Mouse (Mus musculus): ENCODE results near the gene Eif4b. TPM values are rescaled to one million over a fixed set of nuclear protein-coding genes. Genes with fewer than 3 reads are reported as not detected.
"Not testable (repeated sequence)": the region's sequence is repeated elsewhere in the genome, so short reads cannot be mapped to it uniquely, and the experiment has no call there.

Gene Eif4b
- polyA plus RNA-seq, 1 experiment from 2014 or later, result 214 TPM

GRCm38 (mm10) chr15:102056495-102057174 lies 16.9 kb upstream of the Eif4b start:
- Histone ChIP-seq H3K4me3 (ENCODE audit: inconsistent target) (no peak overlapping the region), H3K79me2 (ENCODE audit: inconsistent target) (no peaks in the 10 kb centered on the region), H3K27ac (no peak overlapping the region), H3K36me3 (ENCODE audit: inconsistent target) (no peaks in the 10 kb centered on the region)
- WGBS (ENCODE audit: missing documents), result 94% methylated on average over 15 of the region's 15 CpGs

- no peak overlapping the region for H3K27ac ChIP-seq
- 5% methylated on average over 20 of the region's 20 CpGs for WGBS (ENCODE audit: missing documents)
- H3K4me3 ChIP-seq (ENCODE audit: inconsistent target), result no peak overlapping the region
- no peaks in the 10 kb centered on the region for H3K79me2 ChIP-seq (ENCODE audit: inconsistent target)
- no peaks in the 10 kb centered on the region for H3K36me3 ChIP-seq (ENCODE audit: inconsistent target)
Measured at GRCm38 (mm10) chr15:102065661-102066325, 7.8 kb upstream of the Eif4b start.

- H3K4me3 ChIP-seq (ENCODE audit: inconsistent target), result no peak overlapping the region
- H3K36me3 ChIP-seq (ENCODE audit: inconsistent target), result no peaks in the 10 kb centered on the region
- H3K27ac ChIP-seq, result no peak overlapping the region
- peaks cover 20% of the 10 kb centered on the region for H3K79me2 ChIP-seq (ENCODE audit: inconsistent target)
- 83% methylated on average over 13 of the region's 13 CpGs for WGBS (ENCODE audit: missing documents)
Measured at GRCm38 (mm10) chr15:102070476-102071467, 2.8 kb upstream of the Eif4b start.

GRCm38 (mm10) chr15:102072963-102073558 lies 512 bp upstream of the Eif4b start:
- 21% methylated on average over 6 of the region's 6 CpGs for WGBS (ENCODE audit: missing documents)
- H3K27ac ChIP-seq, result peak overlapping the region; percentile 46
- peaks cover 42% of the 10 kb centered on the region for H3K79me2 ChIP-seq (ENCODE audit: inconsistent target)
- H3K4me3 ChIP-seq (ENCODE audit: inconsistent target), result peak overlapping the region; percentile 49
- H3K36me3 ChIP-seq (ENCODE audit: inconsistent target), result no peaks in the 10 kb centered on the region

DNA sequence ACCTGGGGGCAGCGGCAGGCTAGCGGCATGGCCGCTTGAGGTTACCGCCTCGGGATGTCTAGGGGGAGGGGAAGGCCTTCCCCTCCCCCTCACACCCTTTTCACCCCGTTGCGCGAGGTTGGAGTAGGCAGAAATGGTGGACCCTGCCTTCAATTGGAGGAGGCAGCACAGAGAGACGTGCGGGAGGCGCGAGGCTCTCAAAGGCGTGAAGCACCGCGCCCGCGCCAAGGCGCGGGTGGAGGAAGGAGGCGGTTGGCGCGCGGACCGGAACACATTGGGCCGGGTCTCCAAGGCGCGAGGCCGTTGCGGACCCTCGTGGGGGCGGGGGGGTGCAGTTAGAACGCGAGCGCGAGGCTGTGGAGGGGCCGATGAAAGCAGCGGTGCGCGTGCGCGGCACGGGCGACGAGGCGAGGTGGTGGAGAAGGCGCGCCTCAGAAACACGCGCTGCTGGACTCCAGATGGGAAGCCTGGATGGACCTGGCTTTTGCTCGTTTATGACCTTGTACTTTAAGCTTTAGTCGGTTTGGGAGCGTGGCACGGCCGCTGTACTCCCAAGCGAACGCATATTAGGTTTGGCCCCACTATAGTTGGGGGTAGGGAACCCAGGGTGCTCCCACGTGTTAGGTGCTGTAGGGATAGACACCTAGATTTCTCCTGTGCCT lies 628 bp downstream of the Eif4b start:
- H3K27ac ChIP-seq, result peak overlapping the region; percentile 72
- H3K36me3 ChIP-seq (ENCODE audit: inconsistent target), result no peaks in the 10 kb centered on the region
- H3K4me3 ChIP-seq (ENCODE audit: inconsistent target), result peak overlapping the region; percentile 71
- WGBS (ENCODE audit: missing documents), result under 1% methylated on average over 54 of the region's 57 CpGs
- peaks cover 54% of the 10 kb centered on the region for H3K79me2 ChIP-seq (ENCODE audit: inconsistent target)

DNA sequence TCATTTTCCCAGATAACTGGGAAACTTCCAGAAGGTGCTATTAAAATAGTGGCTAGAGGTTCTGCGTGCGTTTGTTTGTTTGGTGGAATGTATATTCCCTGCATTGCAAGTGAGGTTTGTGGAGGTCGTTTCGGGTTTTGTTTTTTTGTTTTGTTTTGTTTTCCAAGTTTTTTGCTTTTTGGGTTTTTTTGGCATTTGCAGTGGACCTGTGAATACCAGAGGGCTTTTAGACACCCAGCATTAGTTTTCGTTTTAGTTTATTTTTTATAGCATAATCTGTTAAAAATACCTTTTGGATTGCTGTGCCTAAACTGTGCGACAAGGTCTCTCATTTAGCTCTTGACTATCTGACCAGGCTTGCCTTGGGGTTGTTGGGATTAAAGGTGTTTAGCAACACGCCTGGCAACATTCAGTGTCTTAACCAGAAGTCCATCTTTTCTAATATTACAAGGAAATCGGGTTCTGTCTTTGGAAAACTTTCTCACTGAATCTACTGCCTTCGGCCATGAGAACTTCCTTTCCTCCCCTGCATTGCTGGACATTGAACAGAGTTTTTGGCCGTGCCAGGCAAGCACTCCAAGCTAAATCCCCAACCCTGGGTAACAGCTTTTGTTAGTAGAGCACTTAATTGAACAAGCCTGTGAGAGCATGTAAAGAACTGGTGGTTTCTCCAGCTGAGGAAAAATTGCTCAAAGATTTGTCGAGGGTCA lies 1.5 kb downstream of the Eif4b start:
- WGBS (ENCODE audit: missing documents), result 10% methylated on average over 11 of the region's 11 CpGs
- peaks cover 62% of the 10 kb centered on the region for H3K79me2 ChIP-seq (ENCODE audit: inconsistent target)
- peak overlapping the region; percentile 71 for H3K4me3 ChIP-seq (ENCODE audit: inconsistent target)
- no peaks in the 10 kb centered on the region for H3K36me3 ChIP-seq (ENCODE audit: inconsistent target)
- peak overlapping the region; percentile 45 for H3K27ac ChIP-seq

DNA sequence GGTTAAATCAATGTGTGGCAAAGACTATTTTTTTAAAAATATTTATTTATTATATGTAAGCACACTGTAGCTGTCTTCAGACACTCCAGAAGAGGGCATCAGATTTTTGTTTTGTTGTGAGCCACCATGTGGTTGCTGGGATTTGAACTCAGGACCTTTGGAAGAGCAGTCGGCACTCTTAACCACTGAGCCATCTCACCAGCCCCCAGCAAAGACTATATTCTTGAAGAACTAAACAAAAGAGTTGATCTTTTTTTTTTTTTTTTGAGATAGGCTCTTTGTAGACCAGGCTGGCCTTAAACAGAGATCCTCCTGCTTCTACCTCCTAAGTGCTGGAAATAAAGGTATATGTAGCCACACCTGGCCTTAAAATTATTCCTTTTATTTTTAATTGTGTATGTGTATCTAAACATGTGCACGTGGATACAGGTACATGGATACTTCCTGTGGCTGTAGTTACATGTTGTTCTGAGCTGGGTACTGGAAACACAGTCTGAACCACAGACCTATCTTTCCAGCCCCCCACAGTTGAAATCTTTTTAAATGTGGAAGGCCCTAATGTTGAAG lies 3.6 kb downstream of the Eif4b start:
- H3K36me3 ChIP-seq (ENCODE audit: inconsistent target), result peaks cover 1% of the 10 kb centered on the region; the same call in 1 of the 2 replicates
- WGBS (ENCODE audit: missing documents), result 75% methylated on average over 2 of the region's 2 CpGs
- no peak overlapping the region for H3K4me3 ChIP-seq (ENCODE audit: inconsistent target)
- no peak overlapping the region for H3K27ac ChIP-seq
- H3K79me2 ChIP-seq (ENCODE audit: inconsistent target), result peaks cover 84% of the 10 kb centered on the region

GRCm38 (mm10) chr15:102079221-102079620 lies 5.6 kb downstream of the Eif4b start:
- WGBS (ENCODE audit: missing documents), result 93% methylated on average over 4 of the region's 4 CpGs
- Histone ChIP-seq H3K27ac (no peak overlapping the region), H3K4me3 (ENCODE audit: inconsistent target) (no peak overlapping the region), H3K79me2 (ENCODE audit: inconsistent target) (peaks cover 100% of the 10 kb centered on the region), H3K36me3 (ENCODE audit: inconsistent target) (peaks cover 20% of the 10 kb centered on the region; the same call in 1 of the 2 replicates)

DNA sequence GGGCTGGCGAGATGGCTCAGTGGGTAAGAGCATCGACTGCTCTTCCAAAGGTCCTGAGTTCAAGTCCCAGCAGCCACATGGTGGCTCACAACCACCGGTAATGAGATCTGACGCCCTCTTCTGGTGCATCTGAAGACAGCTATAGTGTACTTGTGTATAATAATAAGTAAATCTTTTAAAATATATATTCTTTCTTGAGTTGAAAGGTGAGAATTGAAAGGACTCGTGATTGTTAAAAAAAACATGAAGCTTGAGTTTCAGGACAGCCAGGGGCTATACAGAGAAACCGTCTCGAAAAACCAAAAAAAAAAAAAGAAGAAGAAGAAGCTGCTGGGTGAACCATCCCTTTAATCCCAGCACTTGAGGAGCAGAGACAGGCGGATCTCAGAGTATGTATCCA lies 6.4 kb downstream of the Eif4b start:
- Histone ChIP-seq H3K36me3 (ENCODE audit: inconsistent target) (peaks cover 27% of the 10 kb centered on the region; the same call in 1 of the 2 replicates), H3K79me2 (ENCODE audit: inconsistent target) (peaks cover 99% of the 10 kb centered on the region)
- not testable (repeated sequence) for H3K4me3 ChIP-seq (ENCODE audit: inconsistent target); H3K27ac ChIP-seq
- WGBS (ENCODE audit: missing documents), result 56% methylated on average over 6 of the region's 8 CpGs

DNA sequence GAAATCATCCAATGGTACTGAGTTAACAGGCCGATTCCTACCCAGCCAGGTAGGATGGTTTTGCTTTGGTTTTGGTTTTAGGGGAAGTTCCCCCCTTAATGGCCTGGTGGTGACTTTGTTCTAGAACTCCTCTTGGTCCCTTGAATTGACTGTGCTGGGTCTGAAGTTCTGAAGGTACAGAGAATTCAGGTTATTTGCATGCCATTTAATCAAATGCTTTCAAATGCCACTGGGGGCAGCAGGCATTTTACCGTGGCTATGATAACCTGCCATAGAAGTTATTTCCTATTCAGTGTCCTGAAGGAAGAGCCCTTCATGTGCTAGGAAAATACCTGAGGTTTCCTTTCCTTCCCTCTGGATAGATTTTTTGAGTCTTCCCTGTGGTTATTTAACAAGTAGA lies 6.9 kb downstream of the Eif4b start:
- 53% methylated on average over 2 of the region's 2 CpGs for WGBS (ENCODE audit: missing documents)
- Histone ChIP-seq H3K4me3 (ENCODE audit: inconsistent target) (no peak overlapping the region), H3K79me2 (ENCODE audit: inconsistent target) (peaks cover 98% of the 10 kb centered on the region), H3K36me3 (ENCODE audit: inconsistent target) (peaks cover 32% of the 10 kb centered on the region), H3K27ac (no peak overlapping the region)

- no peak overlapping the region for H3K4me3 ChIP-seq (ENCODE audit: inconsistent target)
- no peak overlapping the region for H3K27ac ChIP-seq
- H3K79me2 ChIP-seq (ENCODE audit: inconsistent target), result peaks cover 96% of the 10 kb centered on the region
- peaks cover 49% of the 10 kb centered on the region for H3K36me3 ChIP-seq (ENCODE audit: inconsistent target)
- 92% methylated on average over 4 of the region's 4 CpGs for whole genome bisulfite sequencing (ENCODE audit: missing documents)
Measured at GRCm38 (mm10) chr15:102082148-102082547, 8.6 kb downstream of the Eif4b start.

DNA sequence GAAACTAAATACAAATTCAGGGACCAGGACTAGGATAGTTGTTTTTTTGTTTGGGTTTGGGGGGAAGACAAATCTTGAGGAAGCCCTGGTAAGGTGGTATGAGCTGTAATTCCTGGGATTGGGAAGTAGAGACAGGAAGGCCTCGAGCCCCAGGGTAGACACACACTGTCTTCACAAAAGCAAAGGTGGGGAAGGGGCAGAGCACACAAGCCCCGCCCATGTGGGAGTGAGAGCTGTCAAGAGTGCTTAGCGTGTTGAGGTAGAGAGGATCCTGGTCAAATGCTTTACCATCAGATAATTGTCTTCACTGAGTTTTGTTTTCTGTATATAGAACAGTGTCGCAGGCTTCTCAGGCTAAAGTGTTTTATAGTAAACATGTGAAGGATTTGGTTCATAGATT lies 9.5 kb downstream of the Eif4b start:
- 96% methylated on average over 4 of the region's 4 CpGs for WGBS (ENCODE audit: missing documents)
- Histone ChIP-seq H3K36me3 (ENCODE audit: inconsistent target) (peaks cover 57% of the 10 kb centered on the region), H3K27ac (no peak overlapping the region), H3K79me2 (ENCODE audit: inconsistent target) (peaks cover 92% of the 10 kb centered on the region), H3K4me3 (ENCODE audit: inconsistent target) (no peak overlapping the region)

DNA sequence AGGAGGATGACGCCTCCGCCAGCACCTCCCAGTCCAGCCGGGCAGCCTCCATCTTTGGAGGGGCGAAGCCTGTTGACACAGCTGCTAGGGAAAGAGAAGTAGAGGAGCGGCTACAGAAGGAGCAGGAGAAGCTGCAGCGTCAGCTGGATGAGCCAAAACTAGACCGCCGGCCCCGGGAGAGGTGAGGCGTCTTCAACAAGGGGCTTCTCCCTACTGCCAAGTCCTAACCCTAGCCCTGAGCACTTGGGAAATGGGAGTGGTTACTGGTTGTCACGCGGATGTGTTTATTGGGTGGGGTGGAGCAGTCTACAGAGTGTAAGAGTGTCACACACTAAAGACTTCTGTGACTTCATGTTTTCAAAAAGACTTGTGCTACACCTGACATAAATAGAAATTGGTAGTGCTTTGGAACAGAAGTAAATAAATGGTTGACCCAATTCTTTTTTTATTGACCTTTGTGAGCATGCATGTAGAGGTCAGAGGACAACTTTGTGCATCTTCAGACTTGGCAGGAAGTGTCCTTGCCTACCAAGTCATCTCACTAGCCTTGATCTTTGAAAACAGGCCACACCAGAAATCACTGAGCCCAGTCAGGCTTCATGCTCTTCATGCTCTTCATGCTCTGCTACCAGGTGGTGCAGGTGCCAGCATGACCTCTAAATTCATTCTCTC lies 16.5 kb downstream of the Eif4b start:
- 80% methylated on average over 12 of the region's 12 CpGs for WGBS (ENCODE audit: missing documents)
- H3K79me2 ChIP-seq (ENCODE audit: inconsistent target), result peaks cover 24% of the 10 kb centered on the region; the same call in 1 of the 2 replicates
- H3K36me3 ChIP-seq (ENCODE audit: inconsistent target), result peaks cover 95% of the 10 kb centered on the region
- no peak overlapping the region for H3K27ac ChIP-seq
- no peak overlapping the region for H3K4me3 ChIP-seq (ENCODE audit: inconsistent target)
